In the genomic region with DNA sequence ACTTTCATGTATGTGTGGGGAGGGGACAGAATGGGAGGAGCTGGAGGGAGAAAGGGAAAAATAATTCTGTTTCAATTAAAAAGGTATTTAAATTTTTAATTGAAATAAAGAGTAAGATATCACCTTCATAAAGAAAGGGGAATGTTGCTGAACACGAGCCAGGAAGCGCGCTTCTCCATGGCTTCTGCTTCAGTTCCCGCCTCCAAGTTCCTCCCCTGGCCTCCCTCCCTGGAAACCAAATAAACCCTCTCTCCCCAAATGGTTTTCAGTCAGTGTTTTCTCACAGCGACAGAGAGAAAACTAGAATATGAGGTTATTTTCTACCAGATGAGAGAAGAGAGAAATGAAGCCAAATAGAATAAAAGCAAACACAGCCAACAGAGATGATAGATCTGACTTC, we compare ENCODE assay signal across 18 mouse cellular contexts. TPM values are rescaled to one million over a fixed set of nuclear protein-coding genes. Genes with fewer than 3 reads are reported as not detected.
"Had no signal": no experiment of that assay in that cellular context is flagged by ENCODE, and none has a peak within 500 bp of the region (broad histone marks: within the 10 kb centered on the region; RNA-seq: fewer than 3 reads in every experiment).

No protein-coding gene starts in this region.

- H3K4me3 ChIP-seq: lung, embryonic 15.5 days; megakaryocyte, embryonic 14.5 days; midbrain, embryonic 13.5 days; midbrain, embryonic 15.5 days; neural tube, embryonic 12.5 days; stomach, embryonic 15.5 days had no signal

- DNase-seq: liver, postnatal 0 days; lung, adult 2 months; lung, postnatal 14 days; lung, postnatal 36 days; thymus, adult 18-20 months; thymus, postnatal 14 days; thymus, postnatal 36 days had no signal

- H3K27ac ChIP-seq: lung, embryonic 15.5 days; macrophage; midbrain, embryonic 13.5 days; midbrain, embryonic 15.5 days; neural tube, embryonic 12.5 days; stomach, embryonic 15.5 days; stomach, postnatal 0 days had no signal

RNA-seq across cellular contexts. Expression of gene Chrna4, which starts 25.2 kb away (rescaled TPM):
- total RNA-seq: megakaryocyte progenitor cell, adult 5-6 weeks; monocyte, adult 5-6 weeks; neutrophil, adult 5-6 weeks had no signal
